Mouse (Mus musculus): ENCODE results near the gene Gm27029.
"Not testable (repeated sequence)": the region's sequence is repeated elsewhere in the genome, so short reads cannot be mapped to it uniquely, and the experiment has no call there.

Gm27029 gene

DNA sequence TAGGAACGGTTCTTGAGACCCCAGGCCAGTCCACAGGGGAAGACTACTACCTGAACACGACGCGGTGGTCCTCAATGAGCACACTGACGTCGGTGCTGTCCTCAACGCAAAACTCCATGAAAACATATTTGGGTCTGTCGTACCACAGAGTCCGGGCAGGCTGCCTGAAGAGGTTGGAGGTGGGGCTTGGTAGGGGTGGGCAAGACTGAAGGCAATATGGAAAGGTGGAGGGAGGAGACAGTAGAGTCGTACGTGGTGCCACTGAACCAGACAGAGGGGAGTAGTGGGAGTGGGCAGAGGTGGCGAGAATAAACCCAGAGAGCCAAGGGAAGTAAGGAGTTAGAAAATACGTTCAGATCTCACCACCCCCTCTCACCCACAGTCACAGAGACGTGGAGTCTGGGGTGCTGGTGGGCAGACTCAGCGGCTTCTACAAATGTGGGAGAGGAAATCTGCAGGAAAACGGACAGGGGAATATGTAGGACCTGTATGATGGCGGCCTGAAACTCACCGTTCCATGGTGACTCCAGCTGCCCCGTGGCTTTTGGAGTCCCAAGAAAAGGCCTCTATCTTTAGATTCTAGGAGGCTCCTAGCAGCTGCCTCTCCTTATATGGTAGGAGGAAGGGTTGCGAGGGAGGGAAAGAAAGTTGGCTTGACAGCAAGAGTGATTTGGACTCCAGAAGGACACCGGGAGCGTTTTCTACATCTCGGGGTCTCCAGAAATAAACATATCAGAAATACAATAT lies at the start of gene Gm27029:
Gene Gm27029, minus strand, starts transcription at position 692 of the 747 bp plus-strand sequence.
- DNase-seq (ENCODE audit: low read depth): peak; percentile 74

DNA sequence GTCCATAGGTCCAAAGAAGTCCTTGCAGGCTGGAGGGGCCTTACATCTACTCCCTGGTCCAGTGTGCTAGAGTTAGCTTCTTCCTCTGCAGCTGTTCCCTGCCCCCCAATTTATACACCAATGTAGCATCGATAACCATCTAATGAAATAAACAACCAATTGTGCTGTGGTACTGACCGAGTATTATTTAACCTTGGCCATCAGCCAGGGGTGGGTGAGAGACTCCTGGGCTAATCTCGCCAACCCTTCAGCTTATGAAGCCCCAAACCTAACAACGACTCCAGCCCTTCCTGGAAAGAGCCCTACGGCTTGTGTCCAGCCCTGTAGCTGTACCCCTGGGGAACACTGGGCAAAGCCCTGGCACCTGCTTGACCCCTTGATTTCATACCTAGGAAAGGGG lies 49.7 kb upstream of the Gm27029 start:
- DNase-seq (ENCODE audit: low read depth): no peak

DNA sequence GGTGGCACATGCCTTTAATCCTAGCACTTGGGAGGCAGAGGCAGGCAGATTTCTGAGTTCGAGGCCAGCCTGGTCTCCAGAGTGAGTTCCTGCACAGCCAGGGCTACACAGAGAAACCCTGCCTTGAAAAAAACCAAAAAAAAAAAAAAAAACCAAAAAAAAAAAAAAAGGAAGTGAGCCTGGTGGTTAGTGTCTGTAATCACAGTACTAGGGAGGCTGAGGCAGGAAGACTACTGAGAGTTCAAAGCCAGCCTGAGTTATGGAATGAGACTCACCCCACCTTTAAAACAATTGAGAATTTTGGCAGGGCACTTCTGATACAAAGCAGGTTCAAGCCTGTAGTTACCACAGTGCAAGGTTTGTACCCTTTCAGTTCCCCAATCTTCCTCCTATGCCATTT lies 49.1 kb upstream of the Gm27029 start:
- not testable (repeated sequence) for DNase-seq (ENCODE audit: low read depth)

- DNase-seq (ENCODE audit: low read depth): no peak
Observed at GRCm38 (mm10) chr11:101472336-101472735, 47.7 kb upstream of the Gm27029 start.

GRCm38 (mm10) chr11:101471926-101472325 lies 47.3 kb upstream of the Gm27029 start:
- no peak for DNase-seq (ENCODE audit: low read depth)

DNA sequence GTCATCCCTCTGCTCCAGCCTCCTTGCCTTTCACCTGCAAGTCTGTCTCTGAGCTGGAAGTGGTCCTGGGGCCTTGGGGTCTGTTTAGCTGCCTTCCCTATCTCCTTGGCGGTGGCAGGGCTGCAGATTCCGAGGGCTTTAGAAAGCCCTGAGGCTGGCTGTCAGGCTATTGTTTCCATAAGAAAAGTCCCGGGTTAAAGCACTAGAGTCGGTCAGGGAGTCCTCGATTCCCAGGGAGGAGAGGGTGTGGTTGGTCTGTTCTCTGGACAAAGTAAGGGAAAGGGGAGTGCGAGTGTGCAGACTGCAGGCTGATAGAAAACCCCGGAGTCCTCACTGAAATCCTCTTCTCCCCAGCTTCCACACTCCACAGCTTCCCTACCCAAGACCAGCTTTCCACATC lies 45.6 kb upstream of the Gm27029 start:
- no peak for DNase-seq (ENCODE audit: low read depth)

DNA sequence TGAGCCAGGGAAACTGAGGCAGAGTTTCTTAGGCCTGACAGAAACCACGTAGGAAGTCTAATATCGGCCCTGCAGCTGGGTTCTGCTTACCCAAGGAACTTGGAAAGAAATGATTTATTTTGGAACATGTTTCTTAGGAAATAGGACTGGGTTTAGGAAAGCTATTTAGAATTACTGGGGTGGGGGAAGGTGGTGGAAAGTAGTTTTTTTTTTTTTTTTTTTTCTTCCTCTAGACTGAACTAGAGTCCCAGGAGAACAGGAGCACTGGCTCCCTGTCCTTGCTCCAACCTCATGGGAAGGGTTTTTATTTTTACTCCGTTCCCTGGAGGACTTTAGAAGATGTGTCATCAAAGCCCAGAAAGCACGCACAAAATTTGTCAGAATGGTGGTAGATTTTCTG lies 44.6 kb upstream of the Gm27029 start:
- DNase-seq (ENCODE audit: low read depth): no peak

DNA sequence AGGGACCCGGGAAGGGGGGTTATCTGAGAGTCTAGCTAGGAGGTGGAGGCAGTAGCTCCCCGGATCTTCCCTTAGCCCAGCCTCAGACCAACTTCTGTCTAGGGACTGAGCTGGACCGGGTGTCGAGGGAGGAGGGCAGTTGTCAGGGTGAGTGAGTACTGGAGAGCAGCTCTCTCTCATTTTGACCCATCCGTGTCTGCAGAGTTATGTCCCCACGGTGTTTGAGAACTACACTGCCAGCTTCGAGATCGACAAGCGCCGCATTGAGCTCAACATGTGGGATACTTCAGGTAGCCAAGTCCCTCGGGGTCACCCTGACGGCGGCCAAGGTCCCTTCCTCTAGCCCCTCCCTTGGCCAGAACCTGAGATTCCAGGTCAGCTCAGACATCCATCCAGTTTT lies 44.1 kb upstream of the Gm27029 start:
- DNase-seq (ENCODE audit: low read depth): no peak

DNA sequence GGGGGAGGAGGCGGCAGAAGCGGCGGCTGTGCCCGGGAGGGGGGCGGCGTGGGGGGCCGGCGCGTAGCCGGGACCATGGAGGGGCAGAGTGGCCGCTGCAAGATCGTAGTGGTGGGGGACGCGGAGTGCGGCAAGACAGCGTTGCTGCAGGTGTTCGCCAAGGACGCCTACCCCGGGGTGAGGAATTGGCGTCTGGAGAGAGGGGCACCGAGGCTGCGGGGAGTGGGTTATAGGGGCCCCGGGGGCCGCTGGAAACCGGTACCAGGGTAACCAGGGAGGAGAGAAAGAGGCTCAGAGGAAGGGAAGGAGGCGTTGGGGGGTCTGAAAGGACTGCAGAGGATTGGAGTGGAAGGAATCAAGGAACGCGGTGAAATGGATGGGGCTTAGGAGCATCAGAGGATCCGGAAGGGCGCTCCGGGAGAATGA lies 43.7 kb upstream of the Gm27029 start:
- peak; percentile 33 for DNase-seq (ENCODE audit: low read depth)

DNA sequence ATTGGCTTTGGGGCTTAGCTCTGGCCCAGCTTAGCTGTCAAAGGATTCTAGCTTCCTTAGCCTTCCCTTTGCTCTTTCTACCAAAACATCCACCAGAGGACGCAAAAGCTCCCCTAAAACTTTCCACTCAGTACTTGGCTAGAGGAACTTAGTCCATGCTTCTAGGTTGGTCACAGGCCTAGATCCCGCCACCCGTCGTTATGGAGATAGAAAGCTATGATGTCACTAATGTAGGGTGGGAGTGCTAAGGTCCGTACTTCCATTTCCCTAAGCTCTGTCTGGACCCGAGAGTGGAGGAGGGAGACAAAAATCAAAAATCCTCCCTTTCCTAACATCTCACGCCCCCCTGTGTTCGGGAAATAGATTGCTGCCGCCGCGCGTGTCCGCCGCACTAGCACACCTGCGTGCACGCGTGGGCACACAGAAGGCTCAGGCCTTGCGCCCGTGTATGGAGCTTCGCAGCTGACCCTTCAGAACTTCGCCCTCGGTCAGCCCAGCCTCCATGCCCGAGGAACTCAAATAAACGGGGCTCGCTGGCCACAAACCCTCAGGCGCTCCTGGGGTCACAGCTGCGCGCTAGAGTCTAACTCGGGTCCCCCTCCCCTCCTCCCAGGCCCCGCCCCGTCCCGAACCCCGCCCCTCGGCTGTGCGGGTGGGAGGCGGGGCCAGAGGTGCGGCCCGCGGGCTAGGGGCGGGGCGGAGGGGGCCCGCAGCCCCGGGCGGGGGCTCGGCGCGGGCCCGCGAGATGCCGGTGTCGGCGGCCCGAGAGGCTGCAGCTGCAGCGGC lies 43.1 kb upstream of the Gm27029 start:
- DNase-seq (ENCODE audit: low read depth): peak; percentile 89

DNA sequence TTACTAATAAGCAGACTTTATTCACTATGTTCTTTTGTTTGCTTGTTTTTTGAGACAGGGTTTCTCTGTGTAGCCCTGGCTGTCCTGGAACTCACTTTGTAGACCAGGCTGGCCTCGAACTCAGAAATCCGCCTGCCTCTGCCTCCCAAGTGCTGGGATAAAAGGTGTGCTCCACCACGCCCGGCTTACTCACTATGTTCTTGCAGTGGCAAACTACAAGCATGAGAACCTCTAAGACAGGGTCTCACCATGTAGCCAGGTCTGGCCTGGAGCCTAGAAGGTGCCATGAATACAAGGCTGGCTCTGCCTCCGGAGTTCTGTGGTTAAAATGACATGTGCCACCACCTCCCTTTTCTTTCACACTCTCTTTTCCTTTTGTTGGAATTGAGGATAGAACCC lies 42.0 kb upstream of the Gm27029 start:
- not testable (repeated sequence) for DNase-seq (ENCODE audit: low read depth)

DNA sequence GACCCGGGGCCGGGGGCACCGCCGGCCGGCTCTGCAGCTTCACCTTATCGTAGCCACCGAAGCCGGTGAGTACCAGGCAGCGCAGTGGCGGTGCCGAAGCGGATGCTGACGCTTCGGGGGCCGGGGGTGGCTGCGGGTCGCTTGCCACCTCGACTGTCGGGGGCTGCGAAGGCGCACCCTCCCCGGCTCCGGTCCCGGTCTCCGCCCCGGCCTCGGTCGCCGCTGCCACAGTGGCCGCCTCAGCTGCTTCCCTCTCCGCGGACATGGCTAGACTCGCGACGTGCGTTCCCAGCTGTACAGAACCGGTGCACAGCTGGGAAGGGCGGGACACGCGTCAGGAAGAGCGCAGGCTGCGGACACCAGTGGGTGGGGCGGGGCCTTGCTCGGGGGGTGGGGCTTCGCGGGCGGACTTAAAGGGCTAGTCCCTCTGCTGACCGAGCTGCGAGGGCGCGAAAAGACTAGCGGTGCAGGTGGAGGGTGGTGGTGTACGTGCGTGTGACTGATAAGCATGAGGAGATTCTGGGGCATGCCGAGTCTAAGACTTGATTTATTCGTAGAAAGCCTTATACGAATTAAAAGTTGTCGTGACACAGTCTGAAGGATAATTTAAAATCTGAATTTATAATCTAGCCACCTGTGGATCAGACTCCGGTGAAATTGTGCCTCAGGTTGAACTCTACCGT lies 41.4 kb upstream of the Gm27029 start, which contains the start of gene Vat1:
Gene Vat1, minus strand, starts transcription at position 362 of the 683 bp plus-strand sequence.
- peak; percentile 86 for DNase-seq (ENCODE audit: low read depth)

- DNase-seq (ENCODE audit: low read depth): peak; percentile 94
Observed at GRCm38 (mm10) chr11:101465101-101465868, 40.7 kb upstream of the Gm27029 start.

DNA sequence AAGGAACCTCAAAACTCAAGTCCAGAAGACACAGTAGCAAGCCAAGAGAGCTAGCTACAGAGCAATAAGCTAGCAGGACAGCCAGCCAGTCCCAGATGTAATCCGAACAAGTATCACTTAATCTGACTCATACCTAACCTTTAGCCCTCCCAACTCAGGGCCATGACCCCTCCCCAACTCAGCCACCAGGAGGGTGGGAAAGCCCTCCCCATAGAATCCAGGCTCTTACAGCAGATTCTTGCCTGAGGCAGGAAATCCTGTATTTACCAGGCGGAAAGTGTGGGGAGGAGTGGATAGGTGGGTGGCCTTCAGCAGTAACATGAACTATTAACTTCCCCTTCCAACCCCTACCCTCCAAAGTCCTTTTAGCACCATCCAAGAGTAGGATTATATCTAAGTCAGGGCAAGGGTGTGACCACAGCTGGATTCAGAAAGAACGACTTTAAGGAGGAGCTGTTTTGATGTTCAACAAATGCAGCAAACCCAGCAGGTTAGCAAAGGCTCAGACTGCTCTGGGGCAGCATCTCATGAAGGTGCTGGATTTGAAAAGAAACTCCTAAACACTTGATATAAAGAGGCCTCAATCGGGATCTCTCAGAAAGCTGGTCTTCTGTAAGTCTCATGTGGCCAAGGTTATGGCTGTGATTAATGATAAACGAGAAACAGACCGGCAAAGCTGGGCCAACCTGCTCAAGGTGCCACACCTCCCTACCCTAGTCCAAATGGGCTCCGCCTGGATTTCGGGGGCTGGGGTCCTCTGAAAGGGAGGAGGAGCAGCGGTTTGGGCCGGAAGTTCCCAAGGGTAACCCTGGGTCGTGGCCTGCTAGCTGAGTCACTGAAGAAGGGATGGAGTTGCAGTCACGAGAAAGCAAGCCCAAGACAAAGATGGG lies 39.9 kb upstream of the Gm27029 start, which contains the start of gene Rnd2:
Gene Rnd2, plus strand, starts transcription at position 789 of the 890 bp plus-strand sequence.
- peak; percentile 55 for DNase-seq (ENCODE audit: low read depth)

DNA sequence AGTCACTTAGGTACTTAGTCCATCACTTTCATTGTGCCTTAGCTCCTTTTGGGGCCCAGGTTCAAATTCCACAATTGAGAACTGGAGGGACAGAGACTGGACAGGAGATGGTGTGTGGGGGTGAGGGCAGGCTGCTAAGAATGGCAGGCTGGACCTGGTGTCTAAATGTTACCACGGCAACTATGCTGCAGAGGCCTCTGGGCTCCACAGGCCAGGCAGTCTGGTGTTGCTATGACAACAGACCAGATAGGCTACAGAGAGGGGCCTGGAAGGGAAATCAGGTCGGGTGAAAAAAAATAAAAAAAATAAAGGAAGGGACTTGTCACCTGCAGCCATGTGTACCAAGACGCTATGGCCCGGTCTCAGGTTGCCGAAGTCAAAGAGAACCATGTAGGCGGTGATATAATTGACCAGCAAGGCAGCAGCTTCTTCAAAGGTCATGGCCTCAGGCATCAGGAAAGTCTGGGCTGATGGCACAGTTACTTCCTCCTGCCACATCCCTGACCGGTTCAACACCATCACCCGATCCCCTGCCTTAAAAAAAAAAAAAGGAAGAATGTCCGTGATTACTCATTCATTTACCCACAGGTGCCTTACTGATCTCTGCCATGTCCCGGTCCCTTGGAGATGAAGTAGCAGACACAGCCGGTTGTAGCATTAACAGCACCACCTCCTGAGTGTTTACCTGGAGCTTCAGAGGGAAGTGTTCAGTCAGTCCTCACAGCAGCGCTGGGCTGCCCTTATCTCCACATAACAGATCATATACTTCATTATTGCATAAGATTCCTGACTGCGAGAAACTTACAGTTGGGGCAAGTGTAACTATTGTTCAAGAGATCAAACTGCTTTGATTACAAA lies 38.2 kb upstream of the Gm27029 start:
- no peak for DNase-seq (ENCODE audit: low read depth)

DNA sequence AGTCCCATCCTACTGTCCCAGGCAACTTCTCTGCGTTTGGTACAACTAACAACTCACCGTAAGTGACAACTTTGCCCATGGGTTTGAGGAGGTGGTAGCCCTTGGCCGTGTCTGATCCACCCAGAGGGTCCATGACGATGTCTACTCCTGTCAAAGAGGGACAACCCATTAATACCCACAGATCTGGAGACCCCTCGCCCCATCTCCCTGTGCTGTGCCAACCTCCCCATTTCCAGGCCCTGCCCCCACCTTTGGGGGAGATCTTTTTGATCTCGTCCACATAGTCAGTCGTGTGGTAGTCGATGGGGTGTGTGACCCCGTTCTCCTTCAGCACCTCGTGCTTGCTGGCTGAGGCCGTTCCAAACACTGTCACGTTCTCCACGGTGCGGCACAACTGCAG lies 37.5 kb upstream of the Gm27029 start:
- DNase-seq (ENCODE audit: low read depth): no peak

DNA sequence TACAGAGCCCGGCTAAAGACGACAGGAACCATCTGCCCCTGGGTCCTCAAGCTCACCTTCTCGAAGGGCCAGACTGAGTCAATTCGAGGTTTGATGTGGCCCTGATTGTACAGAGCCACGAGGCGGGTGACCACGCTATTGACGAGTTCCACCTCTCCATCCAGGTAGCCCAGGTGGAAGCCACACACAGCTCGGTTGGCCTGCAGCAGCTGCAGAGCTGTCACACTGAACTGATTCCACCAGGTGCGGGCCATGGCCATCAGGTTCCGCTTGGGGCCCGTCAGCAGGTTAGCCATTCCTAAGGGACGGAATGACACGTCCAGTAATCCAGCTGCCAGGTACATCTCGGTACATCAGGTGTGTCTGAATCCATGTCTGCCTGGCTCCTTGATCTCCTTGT lies 35.7 kb upstream of the Gm27029 start:
- no peak for DNase-seq (ENCODE audit: low read depth)

GRCm38 (mm10) chr11:101459716-101460115 lies 35.1 kb upstream of the Gm27029 start:
- DNase-seq (ENCODE audit: low read depth): no peak

GRCm38 (mm10) chr11:101458217-101458616 lies 33.6 kb upstream of the Gm27029 start:
- no peak for DNase-seq (ENCODE audit: low read depth)

- no peak for DNase-seq (ENCODE audit: low read depth)
Observed at GRCm38 (mm10) chr11:101457631-101458030, 33.0 kb upstream of the Gm27029 start.

Measured in NIH3T3 (cell line).